Mouse (Mus musculus): Measurements from ENCODE around the gene Ppp1ca. TPM values are rescaled to one million over a fixed set of nuclear protein-coding genes. Genes with fewer than 3 reads are reported as not detected.

Gene Ppp1ca
- total RNA-seq (2014; rRNA removed): 535 and 592 TPM in 2 replicates
- polyA plus RNA-seq (2015; fragmentation: Nextera tagmentation; extraction: Ambion mirVana): 510 and 531 TPM in 2 replicates

DNA sequence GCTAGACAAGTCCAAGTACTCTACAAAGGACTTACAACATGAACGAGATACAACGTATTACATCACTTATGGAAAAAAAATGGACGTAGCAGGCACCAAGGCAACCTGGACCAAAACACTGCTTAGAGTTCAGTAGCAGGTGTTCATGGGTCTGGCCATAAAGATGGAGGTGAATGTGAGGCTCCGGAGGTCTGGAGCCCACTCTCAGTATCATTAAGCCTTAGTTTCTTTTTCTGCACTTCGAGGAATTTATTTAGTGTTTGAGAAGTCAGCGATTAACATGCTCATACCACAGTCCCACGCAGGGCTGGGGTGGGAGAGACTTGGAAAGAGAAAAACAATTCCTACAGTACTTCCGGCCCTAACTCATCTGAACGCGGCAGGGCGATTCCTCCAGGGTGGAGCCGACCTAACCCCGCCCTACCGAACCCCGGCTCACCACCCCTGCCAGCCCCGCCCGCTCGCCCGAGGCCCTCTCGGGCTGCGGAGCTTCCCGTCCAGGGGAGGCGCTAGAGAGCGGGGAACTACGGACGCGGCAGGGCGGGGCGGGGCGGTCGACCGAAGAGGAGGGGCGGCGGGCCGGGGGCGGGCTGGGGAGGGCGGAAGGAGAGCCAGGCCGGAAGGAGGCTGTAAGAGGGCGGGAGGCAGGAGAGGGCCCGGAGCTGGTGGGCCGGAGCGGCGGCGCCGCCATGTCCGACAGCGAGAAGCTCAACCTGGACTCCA lies at the start of gene Ppp1ca:
Ppp1ca (plus strand) TSS at position 538 of the 723 bp plus-strand sequence.
- H3K9ac ChIP-seq (replicated peaks; ENCODE audit: low read length, poor library complexity, severe bottlenecking): peak within 1 kb of the TSS; percentile 100
- peak within 1 kb of the TSS; percentile 88 for H3K4me2 ChIP-seq (ENCODE audit: low read depth, low read length, poor library complexity, severe bottlenecking)
- no peaks in the 10 kb centered on the region for H3K9me3 ChIP-seq (ENCODE audit: low read length)
- peak; percentile 88 for ATAC-seq (ENCODE audit: low FRiP score)
- DNase-seq (ENCODE audit: low spot score): peak; percentile 90
- H3K27me3 ChIP-seq (ENCODE audit: insufficient read depth, low read length): no peaks in the 10 kb centered on the region
- peaks cover 28% of the 10 kb centered on the region for H3K36me3 ChIP-seq (ENCODE audit: insufficient read depth, low read length)
- H3K4me3 ChIP-seq (ENCODE audit: low read depth, low read length): peak within 1 kb of the TSS; percentile 94
- peak within 1 kb of the TSS; percentile 94 for H3K27ac ChIP-seq (ENCODE audit: low read depth, low read length)
- peak; percentile 81 for TF ChIP-seq CTCF (IDR thresholded peaks at IDR 0.05)
- 6% methylated on average over 29 of the region's 47 CpGs for WGBS
- H3K4me1 ChIP-seq (ENCODE audit: insufficient read depth, low read length): peaks cover 10% of the 10 kb centered on the region

DNA sequence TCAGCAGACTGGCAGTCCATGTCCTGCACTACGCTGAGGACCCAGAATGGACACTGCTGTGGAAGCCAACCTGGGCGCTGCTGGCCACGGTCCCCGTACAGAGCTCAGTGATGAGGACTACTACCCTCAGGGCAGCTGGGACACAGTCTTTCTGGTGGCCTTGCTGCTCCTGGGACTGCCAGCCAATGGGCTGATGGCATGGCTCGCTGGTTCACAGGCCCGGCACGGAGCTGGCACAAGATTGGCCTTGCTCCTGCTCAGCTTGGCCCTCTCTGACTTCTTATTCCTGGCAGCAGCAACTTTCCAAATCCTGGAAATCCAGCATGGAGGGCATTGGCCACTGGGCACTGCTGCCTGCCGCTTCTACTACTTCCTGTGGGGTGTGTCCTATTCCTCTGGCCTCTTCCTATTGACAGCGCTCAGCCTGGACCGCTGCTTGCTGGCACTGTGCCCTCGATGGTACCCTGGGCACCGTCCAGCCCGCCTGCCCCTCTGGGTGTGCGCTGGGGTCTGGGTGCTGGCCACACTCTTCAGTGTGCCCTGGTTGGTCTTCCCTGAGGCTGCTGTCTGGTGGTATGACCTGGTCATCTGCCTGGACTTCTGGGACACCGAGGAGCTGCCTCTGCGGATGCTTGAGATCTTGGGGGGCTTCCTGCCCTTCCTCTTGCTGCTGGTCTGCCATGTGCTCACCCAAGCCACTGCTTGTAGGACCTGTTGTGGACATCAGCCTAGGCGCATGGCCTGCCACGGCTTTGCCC lies 49.3 kb upstream of the Ppp1ca start:
- Histone ChIP-seq H3K36me3 (ENCODE audit: insufficient read depth, low read length) (no peaks in the 10 kb centered on the region), H3K4me2 (ENCODE audit: low read depth, low read length, poor library complexity, severe bottlenecking) (no peak overlapping the region), H3K4me1 (ENCODE audit: insufficient read depth, low read length) (no peaks in the 10 kb centered on the region), H3K9me3 (ENCODE audit: low read length) (no peaks in the 10 kb centered on the region), H3K9ac (replicated peaks; ENCODE audit: low read length, poor library complexity, severe bottlenecking) (no peak overlapping the region), H3K4me3 (ENCODE audit: low read depth, low read length) (no peak overlapping the region), H3K27ac (ENCODE audit: low read depth, low read length) (no peak overlapping the region), H3K27me3 (ENCODE audit: insufficient read depth, low read length) (no peaks in the 10 kb centered on the region)
- no peak for TF ChIP-seq CTCF (IDR thresholded peaks at IDR 0.05)
- DNase-seq (ENCODE audit: low spot score): no peak
- no peak for ATAC-seq (ENCODE audit: low FRiP score)
- WGBS: 88% methylated on average over 18 of the region's 18 CpGs

DNA sequence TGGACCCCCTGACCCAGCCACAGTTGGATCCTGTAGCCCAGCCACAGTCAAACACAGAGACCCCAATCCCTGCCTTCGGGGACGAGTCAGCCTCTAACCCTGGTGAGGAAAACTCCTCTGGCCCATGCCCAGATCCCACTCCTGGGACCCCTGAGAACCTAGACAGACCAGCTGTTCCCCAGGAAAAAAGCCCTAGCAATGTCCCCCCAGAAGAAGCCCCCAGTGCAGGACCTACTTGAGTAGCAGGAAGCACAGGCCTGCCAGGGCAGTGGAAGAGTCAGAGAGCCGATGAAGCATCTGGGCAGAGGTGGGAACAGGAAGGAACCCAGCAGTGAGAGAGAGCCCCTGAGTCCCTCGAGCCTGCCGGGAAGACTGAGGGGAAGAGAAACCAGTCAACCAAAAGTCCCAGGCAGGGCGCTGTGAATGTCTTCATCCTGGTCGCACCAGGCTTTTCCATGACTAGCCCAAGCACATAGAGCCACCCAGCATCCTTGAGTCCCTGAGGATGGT lies 48.1 kb upstream of the Ppp1ca start, which contains the start of gene Cabp4:
Cabp4 (minus strand) TSS at position 275 of the 510 bp plus-strand sequence.
- no peak for DNase-seq (ENCODE audit: low spot score)
- no peaks in the 10 kb centered on the region for H3K27me3 ChIP-seq (ENCODE audit: insufficient read depth, low read length)
- H3K4me1 ChIP-seq (ENCODE audit: insufficient read depth, low read length): no peaks in the 10 kb centered on the region
- TF ChIP-seq CTCF (IDR thresholded peaks at IDR 0.05): no peak
- no peak within 1 kb of the TSS for H3K27ac ChIP-seq (ENCODE audit: low read depth, low read length)
- no peaks in the 10 kb centered on the region for H3K9me3 ChIP-seq (ENCODE audit: low read length)
- no peak within 1 kb of the TSS for H3K4me3 ChIP-seq (ENCODE audit: low read depth, low read length)
- no peak within 1 kb of the TSS for H3K4me2 ChIP-seq (ENCODE audit: low read depth, low read length, poor library complexity, severe bottlenecking)
- no peak within 1 kb of the TSS for H3K9ac ChIP-seq (replicated peaks; ENCODE audit: low read length, poor library complexity, severe bottlenecking)
- no peak for ATAC-seq (ENCODE audit: low FRiP score)
- no peaks in the 10 kb centered on the region for H3K36me3 ChIP-seq (ENCODE audit: insufficient read depth, low read length)
- 87% methylated on average over 7 of the region's 7 CpGs for WGBS

DNA sequence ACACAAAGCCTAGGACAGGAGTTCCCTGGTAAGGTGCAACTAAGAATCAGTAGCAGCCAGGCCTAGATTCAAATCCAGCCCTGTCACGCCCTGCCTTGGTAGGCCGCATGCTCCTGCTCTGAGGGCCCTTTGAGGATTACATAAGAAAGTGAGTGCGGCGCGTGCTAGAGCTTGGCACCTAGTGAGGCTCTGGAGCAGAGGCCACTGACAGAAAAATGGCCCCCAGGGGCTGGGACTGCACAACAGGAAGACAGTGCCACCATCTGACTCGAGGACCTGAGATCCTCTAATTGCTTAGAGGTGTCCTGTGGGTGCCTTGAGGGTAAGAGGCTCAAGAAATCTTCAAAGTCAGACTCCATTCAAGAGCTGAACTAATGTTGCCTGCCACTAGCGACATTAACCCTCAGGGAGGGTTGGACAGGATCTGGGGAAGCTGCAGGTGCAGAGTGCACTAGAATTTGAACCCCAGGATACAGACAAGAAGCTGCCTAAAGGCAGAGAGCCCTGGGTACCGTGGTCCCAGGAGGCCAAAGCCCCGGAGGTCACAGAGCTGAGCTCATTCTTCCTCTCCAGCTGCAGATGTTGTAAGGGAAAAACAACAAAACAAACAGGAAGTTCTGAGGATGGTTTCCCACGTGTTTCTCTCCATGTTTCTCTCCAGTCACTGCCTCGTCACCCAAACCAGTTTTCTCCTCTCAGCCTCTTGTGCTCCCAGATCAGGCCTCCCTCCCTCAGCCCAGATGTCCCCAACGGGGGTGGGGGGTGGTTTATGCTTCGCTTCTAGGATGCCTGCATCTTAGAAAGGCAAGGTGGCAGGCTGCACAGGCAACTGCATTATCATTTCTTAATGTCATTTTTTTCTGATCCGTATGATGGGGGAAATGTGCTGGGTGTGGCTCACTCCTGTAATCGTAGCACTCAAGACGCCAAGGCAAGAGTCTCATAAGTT lies 47.0 kb upstream of the Ppp1ca start:
- no peaks in the 10 kb centered on the region for H3K9me3 ChIP-seq (ENCODE audit: low read length)
- no peak overlapping the region for H3K27ac ChIP-seq (ENCODE audit: low read depth, low read length)
- peaks cover 7% of the 10 kb centered on the region; the same call in 1 of the 2 replicates for H3K4me1 ChIP-seq (ENCODE audit: insufficient read depth, low read length)
- H3K27me3 ChIP-seq (ENCODE audit: insufficient read depth, low read length): no peaks in the 10 kb centered on the region
- no peak for ATAC-seq (ENCODE audit: low FRiP score)
- peaks cover under 1% of the 10 kb centered on the region; the same call in 1 of the 2 replicates for H3K36me3 ChIP-seq (ENCODE audit: insufficient read depth, low read length)
- H3K4me3 ChIP-seq (ENCODE audit: low read depth, low read length): no peak overlapping the region
- 84% methylated on average over 16 of the region's 16 CpGs for WGBS
- H3K4me2 ChIP-seq (ENCODE audit: low read depth, low read length, poor library complexity, severe bottlenecking): no peak overlapping the region
- DNase-seq (ENCODE audit: low spot score): no peak
- H3K9ac ChIP-seq (replicated peaks; ENCODE audit: low read length, poor library complexity, severe bottlenecking): no peak overlapping the region
- no peak for TF ChIP-seq CTCF (IDR thresholded peaks at IDR 0.05)

DNA sequence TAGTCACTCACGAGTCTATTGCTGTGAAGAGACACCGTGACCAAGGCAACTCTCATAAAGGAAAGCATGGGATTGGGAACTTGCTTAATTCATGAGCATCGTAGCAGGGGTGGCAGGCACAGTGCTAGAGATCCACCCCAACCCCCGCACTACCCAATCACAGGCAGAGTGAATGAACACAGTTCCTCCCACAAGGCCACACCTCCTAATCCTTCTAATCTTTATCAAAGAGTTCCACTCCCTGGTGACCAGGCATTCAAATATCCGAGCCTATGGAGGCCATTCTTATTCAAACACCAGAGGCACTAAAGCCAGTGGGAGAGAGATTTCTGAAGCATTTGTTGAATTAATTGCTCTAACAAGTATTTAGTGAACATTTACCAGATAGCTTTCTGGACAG lies 45.9 kb upstream of the Ppp1ca start:
- no peak overlapping the region for H3K4me2 ChIP-seq (ENCODE audit: low read depth, low read length, poor library complexity, severe bottlenecking)
- TF ChIP-seq CTCF (IDR thresholded peaks at IDR 0.05): no peak
- no peak for DNase-seq (ENCODE audit: low spot score)
- H3K27me3 ChIP-seq (ENCODE audit: insufficient read depth, low read length): no peaks in the 10 kb centered on the region
- H3K4me3 ChIP-seq (ENCODE audit: low read depth, low read length): no peak overlapping the region
- no peak overlapping the region for H3K9ac ChIP-seq (replicated peaks; ENCODE audit: low read length, poor library complexity, severe bottlenecking)
- H3K27ac ChIP-seq (ENCODE audit: low read depth, low read length): no peak overlapping the region
- H3K4me1 ChIP-seq (ENCODE audit: insufficient read depth, low read length): peaks cover 7% of the 10 kb centered on the region; the same call in 1 of the 2 replicates
- ATAC-seq (ENCODE audit: low FRiP score): no peak
- 84% methylated on average over 5 of the region's 5 CpGs for WGBS
- no peaks in the 10 kb centered on the region for H3K9me3 ChIP-seq (ENCODE audit: low read length)
- H3K36me3 ChIP-seq (ENCODE audit: insufficient read depth, low read length): peaks cover 7% of the 10 kb centered on the region
